Mouse (Mus musculus): ENCODE data around the gene Gm10188. TPM values are rescaled to one million over a fixed set of nuclear protein-coding genes. Genes with fewer than 3 reads are reported as not detected.

The Gm10188 gene
- polyA plus RNA-seq, 1 experiment from 2014 or later, result not detected

GRCm38 (mm10) chr1:132266791-132267557 lies 37.4 kb upstream of the Gm10188 start:
- WGBS, result 23% methylated on average over 8 of the region's 8 CpGs
- H3K27me3 ChIP-seq (replicated peaks; ENCODE audit: insufficient read depth, low read length), result no peaks in the 10 kb centered on the region
- H3K9ac ChIP-seq (replicated peaks; ENCODE audit: low read depth), result no peak overlapping the region
- TF ChIP-seq EP300 (IDR thresholded peaks at IDR 0.05), result peak; percentile 96
- no peak for TF ChIP-seq CTCF (IDR thresholded peaks at IDR 0.05)
- peak; percentile 93 for DNase-seq (ENCODE audit: low spot score)
- peaks cover 7% of the 10 kb centered on the region; the same call in 1 of the 2 replicates for H3K4me1 ChIP-seq (ENCODE audit: insufficient read depth, low read depth, low read length)
- ATAC-seq, result peak; percentile 93
- H3K4me2 ChIP-seq (replicated peaks; ENCODE audit: low read depth, low read length), result no peak overlapping the region
- H3K4me3 ChIP-seq (ENCODE audit: low read depth, low read length), result no peak overlapping the region
- no peaks in the 10 kb centered on the region for H3K9me3 ChIP-seq (ENCODE audit: low read length)
- H3K27ac ChIP-seq (ENCODE audit: low read length), result peak overlapping the region; percentile 85
- H3K36me3 ChIP-seq (ENCODE audit: insufficient read depth, low read length), result no peaks in the 10 kb centered on the region

DNA sequence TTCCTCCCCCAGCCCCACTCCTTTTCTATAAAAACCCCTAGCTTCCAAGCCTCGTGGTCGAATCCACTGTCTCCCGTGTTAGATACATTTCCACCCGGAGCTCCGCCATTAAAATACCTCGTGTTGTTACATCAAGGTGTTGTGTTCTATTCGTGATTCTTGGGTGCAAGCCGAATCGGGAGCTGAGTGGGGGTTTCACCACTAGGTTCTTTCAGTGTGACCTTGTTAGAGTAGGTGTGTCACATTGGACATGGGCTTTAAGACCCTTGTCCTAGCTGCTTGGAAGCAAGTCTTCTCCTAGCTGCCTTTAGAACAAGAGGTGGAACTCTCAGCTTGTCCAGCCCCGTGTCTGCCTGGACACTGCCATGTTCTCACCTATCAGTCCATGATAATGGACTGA lies 36.4 kb upstream of the Gm10188 start:
- WGBS, result 84% methylated on average over 10 of the region's 10 CpGs
- no peaks in the 10 kb centered on the region for H3K9me3 ChIP-seq (ENCODE audit: low read length)
- H3K36me3 ChIP-seq (ENCODE audit: insufficient read depth, low read length), result no peaks in the 10 kb centered on the region
- peaks cover 7% of the 10 kb centered on the region; the same call in 1 of the 2 replicates for H3K4me1 ChIP-seq (ENCODE audit: insufficient read depth, low read depth, low read length)
- H3K27me3 ChIP-seq (replicated peaks; ENCODE audit: insufficient read depth, low read length), result no peaks in the 10 kb centered on the region
- peak overlapping the region; percentile 85 for H3K27ac ChIP-seq (ENCODE audit: low read length)
- DNase-seq (ENCODE audit: low spot score), result no peak
- no peak overlapping the region for H3K9ac ChIP-seq (replicated peaks; ENCODE audit: low read depth)
- H3K4me2 ChIP-seq (replicated peaks; ENCODE audit: low read depth, low read length), result no peak overlapping the region
- ATAC-seq, result no peak
- H3K4me3 ChIP-seq (ENCODE audit: low read depth, low read length), result no peak overlapping the region
- no peak for TF ChIP-seq EP300 (IDR thresholded peaks at IDR 0.05)
- TF ChIP-seq CTCF (IDR thresholded peaks at IDR 0.05), result no peak

DNA sequence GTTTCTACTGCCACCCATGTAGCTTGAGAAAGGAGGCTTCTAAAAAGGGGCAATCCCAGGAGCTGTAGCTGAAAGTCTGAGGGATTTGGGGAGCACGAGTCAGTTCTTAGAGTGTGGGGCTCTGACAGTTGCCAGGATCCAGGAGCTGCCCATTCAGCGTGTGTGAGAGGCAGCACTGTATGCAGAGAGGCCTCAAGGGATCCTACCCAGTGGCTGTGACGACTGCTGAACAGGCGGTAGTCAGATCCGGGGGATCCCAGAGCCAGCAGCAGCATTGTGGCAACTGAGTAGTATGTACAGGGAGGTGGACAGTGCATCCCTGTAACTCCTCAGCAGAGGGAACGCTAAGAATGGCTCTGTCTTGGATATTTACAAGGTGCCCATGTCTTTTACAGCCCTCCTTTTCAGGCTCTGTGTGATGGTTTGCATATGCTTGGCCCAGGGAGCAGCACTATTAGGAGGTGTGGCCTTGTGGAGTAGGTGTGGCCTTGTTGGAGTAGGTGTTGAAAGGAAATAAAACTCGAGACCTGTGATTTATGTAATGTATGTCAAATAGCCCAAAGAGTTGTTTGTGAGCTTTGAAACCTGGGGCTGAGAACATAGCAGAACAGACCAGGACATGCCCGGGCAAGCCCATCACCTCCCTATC lies 35.8 kb upstream of the Gm10188 start:
- Histone ChIP-seq H3K9ac (replicated peaks; ENCODE audit: low read depth) (no peak overlapping the region), H3K36me3 (ENCODE audit: insufficient read depth, low read length) (no peaks in the 10 kb centered on the region), H3K4me1 (ENCODE audit: insufficient read depth, low read depth, low read length) (peaks cover 7% of the 10 kb centered on the region; the same call in 1 of the 2 replicates), H3K4me3 (ENCODE audit: low read depth, low read length) (no peak overlapping the region), H3K27ac (ENCODE audit: low read length) (no peak overlapping the region; the same call in 1 of the 2 replicates), H3K27me3 (replicated peaks; ENCODE audit: insufficient read depth, low read length) (no peaks in the 10 kb centered on the region), H3K9me3 (ENCODE audit: low read length) (no peaks in the 10 kb centered on the region), H3K4me2 (replicated peaks; ENCODE audit: low read depth, low read length) (no peak overlapping the region)
- 60% methylated on average over 8 of the region's 8 CpGs for WGBS
- TF ChIP-seq EP300 (IDR thresholded peaks at IDR 0.05) (no peak), CTCF (IDR thresholded peaks at IDR 0.05) (no peak)
- DNase-seq (ENCODE audit: low spot score), result peak; percentile 47
- ATAC-seq, result peak; percentile 32; the same call in 1 of the 2 replicates

GRCm38 (mm10) chr1:132264577-132264976 lies 35.0 kb upstream of the Gm10188 start:
- Histone ChIP-seq H3K27me3 (replicated peaks; ENCODE audit: insufficient read depth, low read length) (no peaks in the 10 kb centered on the region), H3K4me3 (ENCODE audit: low read depth, low read length) (no peak overlapping the region), H3K4me1 (ENCODE audit: insufficient read depth, low read depth, low read length) (peaks cover 7% of the 10 kb centered on the region; the same call in 1 of the 2 replicates), H3K9me3 (ENCODE audit: low read length) (no peaks in the 10 kb centered on the region), H3K27ac (ENCODE audit: low read length) (no peak overlapping the region), H3K36me3 (ENCODE audit: insufficient read depth, low read length) (no peaks in the 10 kb centered on the region), H3K4me2 (replicated peaks; ENCODE audit: low read depth, low read length) (no peak overlapping the region), H3K9ac (replicated peaks; ENCODE audit: low read depth) (no peak overlapping the region)
- TF ChIP-seq CTCF (IDR thresholded peaks at IDR 0.05) (no peak), EP300 (IDR thresholded peaks at IDR 0.05) (peak; percentile 26; the same call in 1 of the 2 replicates)
- DNase-seq (ENCODE audit: low spot score) (peak; percentile 26), ATAC-seq (no peak)
- WGBS, result 57% methylated on average over 7 of the region's 7 CpGs

DNA sequence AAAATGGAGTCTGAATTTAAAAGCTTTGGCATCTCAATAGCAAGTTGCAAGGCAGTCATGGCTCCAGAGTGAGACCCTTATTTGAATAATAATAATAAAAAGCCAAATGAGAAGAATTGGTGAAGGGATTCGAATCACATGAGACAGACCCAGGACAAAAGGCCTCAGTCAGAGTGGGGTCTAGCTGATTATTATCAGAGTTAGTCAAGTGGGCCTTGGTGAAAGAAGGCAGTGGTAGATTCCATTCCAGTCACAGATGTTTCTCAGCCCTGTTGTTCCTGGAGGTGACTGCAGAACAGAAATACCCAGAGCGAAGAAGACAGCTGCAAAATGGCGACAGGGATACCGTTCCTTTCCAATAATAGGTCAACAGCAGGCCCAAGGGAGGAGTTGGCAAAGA lies 34.1 kb upstream of the Gm10188 start:
- no peaks in the 10 kb centered on the region for H3K9me3 ChIP-seq (ENCODE audit: low read length)

DNA sequence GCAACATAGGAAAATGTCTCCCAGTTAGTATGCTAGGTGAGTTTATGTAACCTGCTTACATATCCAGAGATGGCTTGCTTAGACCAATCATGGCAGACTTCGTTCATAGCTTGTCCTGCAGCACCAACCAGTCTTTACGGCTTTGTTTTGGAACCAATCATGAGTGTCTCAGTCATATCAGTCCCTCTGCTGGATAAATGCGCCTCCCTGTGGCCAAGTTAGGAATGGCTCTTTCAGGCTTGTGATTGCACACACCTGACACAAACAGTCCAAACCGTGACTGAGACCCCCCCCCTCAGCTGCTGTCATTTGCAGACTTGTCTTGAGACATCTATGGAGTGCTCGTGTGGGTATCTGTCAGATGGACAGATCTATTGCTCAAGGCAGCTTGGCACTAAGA lies 31.5 kb upstream of the Gm10188 start:
- H3K27me3 ChIP-seq (replicated peaks; ENCODE audit: insufficient read depth, low read length), result no peaks in the 10 kb centered on the region
- no peak overlapping the region for H3K4me2 ChIP-seq (replicated peaks; ENCODE audit: low read depth, low read length)
- H3K4me3 ChIP-seq (ENCODE audit: low read depth, low read length), result no peak overlapping the region
- DNase-seq (ENCODE audit: low spot score) (no peak), ATAC-seq (no peak)
- H3K9me3 ChIP-seq (ENCODE audit: low read length), result no peaks in the 10 kb centered on the region
- no peak overlapping the region for H3K27ac ChIP-seq (ENCODE audit: low read length)
- no peak overlapping the region for H3K9ac ChIP-seq (replicated peaks; ENCODE audit: low read depth)
- no peaks in the 10 kb centered on the region for H3K36me3 ChIP-seq (ENCODE audit: insufficient read depth, low read length)
- WGBS, result 59% methylated on average over 5 of the region's 5 CpGs
- TF ChIP-seq EP300 (IDR thresholded peaks at IDR 0.05), result no peak
- TF ChIP-seq CTCF (IDR thresholded peaks at IDR 0.05), result peak; percentile 68
- peaks cover under 1% of the 10 kb centered on the region; the same call in 1 of the 2 replicates for H3K4me1 ChIP-seq (ENCODE audit: insufficient read depth, low read depth, low read length)

More for the DNA sequence above, 34.1 kb upstream of the Gm10188 start:
- Histone ChIP-seq H3K4me1 (ENCODE audit: insufficient read depth, low read depth, low read length) (peaks cover 7% of the 10 kb centered on the region; the same call in 1 of the 2 replicates), H3K27ac (ENCODE audit: low read length) (no peak overlapping the region), H3K4me2 (replicated peaks; ENCODE audit: low read depth, low read length) (no peak overlapping the region), H3K9ac (replicated peaks; ENCODE audit: low read depth) (no peak overlapping the region), H3K27me3 (replicated peaks; ENCODE audit: insufficient read depth, low read length) (no peaks in the 10 kb centered on the region), H3K36me3 (ENCODE audit: insufficient read depth, low read length) (no peaks in the 10 kb centered on the region), H3K4me3 (ENCODE audit: low read depth, low read length) (no peak overlapping the region)
- 89% methylated on average over 4 of the region's 4 CpGs for WGBS
- TF ChIP-seq CTCF (IDR thresholded peaks at IDR 0.05), result no peak
- no peak for TF ChIP-seq EP300 (IDR thresholded peaks at IDR 0.05)
- no peak for DNase-seq (ENCODE audit: low spot score)
- no peak for ATAC-seq
